ENCODE assay signal across 13 mouse cellular contexts in the genomic region with DNA sequence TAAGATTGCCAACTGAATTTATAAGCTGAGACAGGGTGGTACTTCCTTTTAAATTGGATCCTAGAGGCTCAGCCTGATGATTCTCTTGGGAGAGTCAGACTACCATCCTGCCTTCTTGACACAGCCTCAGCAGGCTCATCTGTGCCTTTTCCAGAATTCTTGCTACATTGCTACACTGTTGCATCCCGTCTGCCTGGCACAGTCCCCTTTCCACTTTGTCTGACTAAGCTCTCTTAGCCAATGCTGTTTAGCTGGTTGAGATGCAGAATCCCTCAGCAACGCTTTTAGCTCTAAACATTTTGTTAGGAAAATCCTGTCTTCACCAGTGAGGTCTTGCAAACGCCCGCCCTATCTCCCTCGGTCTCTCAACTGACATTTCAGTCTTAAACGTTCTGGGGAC.
"Had no signal": no experiment of that assay in that cellular context is flagged by ENCODE, and none has a peak within 500 bp of the region (broad histone marks: within the 10 kb centered on the region; RNA-seq: fewer than 3 reads in every experiment).

No protein-coding gene starts in this region.

- DNase-seq: kidney, adult 2 months; kidney, postnatal 14 days; left cerebral cortex, postnatal 4 days; lung, adult 18-20 months; right cerebral cortex, postnatal 25 days; thymus, adult 18-20 months; thymus, postnatal 14 days had no signal

- H3K27ac ChIP-seq: kidney, embryonic 15.5 days; limb, embryonic 13.5 days; liver, embryonic 14.5 days; midbrain, embryonic 13.5 days; neural tube, embryonic 12.5 days had no signal

- H3K4me3 ChIP-seq: kidney, embryonic 15.5 days; limb, embryonic 13.5 days; midbrain, embryonic 13.5 days; myocyte; neural tube, embryonic 12.5 days had no signal

- ATAC-seq: midbrain, embryonic 13.5 days had no signal
